Mouse (Mus musculus) neural tube, embryonic 14.5 days (tissue): ENCODE results near the gene Stard9. TPM values are rescaled to one million over a fixed set of nuclear protein-coding genes. Genes with fewer than 3 reads are reported as not detected.

Experiments used
- ATAC-seq: fragments of 200-750 bp; cut with Nextera tagmentation; 2 replicates; pipeline ENCODE4 v1.8.0; 2017; ENCODE audit warnings: low read depth, mild to moderate bottlenecking, moderate TSS enrichment, moderate library complexity
- H3K27ac ChIP-seq: fragments of 300-500 bp; sonication (generic); 2 replicates; pipeline ENCODE4 v1.5.1; 2014; ENCODE audit warnings: low read depth, mild to moderate bottlenecking, control low read depth, low read length, moderate library complexity, mixed read lengths
- H3K27me3 ChIP-seq: fragments of 300-500 bp; sonication (generic); 2 replicates; pipeline ENCODE4 v1.6.1; 2014; ENCODE audit warnings: low read length; ENCODE audit not compliant: control insufficient read depth, insufficient read depth
- H3K36me3 ChIP-seq: fragments of 300-500 bp; sonication (generic); 2 replicates; pipeline ENCODE4 v1.6.1; 2014; ENCODE audit warnings: low read length, mixed read lengths; ENCODE audit not compliant: control insufficient read depth, insufficient read depth
- H3K4me1 ChIP-seq: fragments of 300-500 bp; sonication (generic); 2 replicates; pipeline ENCODE4 v1.6.1; 2014; ENCODE audit warnings: low read length; ENCODE audit not compliant: control insufficient read depth, insufficient read depth
- H3K4me2 ChIP-seq: fragments of 300-500 bp; sonication (generic); 2 replicates; pipeline ENCODE4 v1.6.1; 2014; ENCODE audit warnings: mild to moderate bottlenecking, low read depth, low read length, control low read depth
- H3K4me3 ChIP-seq: fragments of 300-500 bp; sonication (generic); 2 replicates; pipeline ENCODE4 v1.5.1; 2014; ENCODE audit warnings: low read depth, low read length, control low read depth, mixed read lengths
- H3K9ac ChIP-seq: fragments of 300-500 bp; sonication (generic); replicated peaks from 2 replicates; pipeline ENCODE4 v1.6.1; 2014; ENCODE audit warnings: low read depth, mild to moderate bottlenecking, control low read depth, low read length, mixed read lengths
- H3K9me3 ChIP-seq: fragments of 300-500 bp; sonication (generic); 2 replicates; pipeline ENCODE4 v1.6.1; 2016; ENCODE audit warnings: low read length; ENCODE audit not compliant: control insufficient read depth
- WGBS: fragments of 180-500 bp; shearing (Covaris S2); extraction: QIAGEN DNeasy Blood & Tissue Kit; methylation state at CpG from one replicate; pipeline ENCODE4 v1.1.7; 2014; 5-methylcytosine and 5-hydroxymethylcytosine counted together
- polyA plus RNA-seq: library from polyadenylated mRNA; unstranded; fragments of >200 nt; fragmentation: Nextera tagmentation; extraction: Ambion mirVana; gene quantifications from 2 replicates; pipeline ENCODE4 v1.2.1, GENCODE M21; 2014

Stard9 gene
- 7.9 and 8.3 TPM in 2 replicates for polyA plus RNA-seq

DNA sequence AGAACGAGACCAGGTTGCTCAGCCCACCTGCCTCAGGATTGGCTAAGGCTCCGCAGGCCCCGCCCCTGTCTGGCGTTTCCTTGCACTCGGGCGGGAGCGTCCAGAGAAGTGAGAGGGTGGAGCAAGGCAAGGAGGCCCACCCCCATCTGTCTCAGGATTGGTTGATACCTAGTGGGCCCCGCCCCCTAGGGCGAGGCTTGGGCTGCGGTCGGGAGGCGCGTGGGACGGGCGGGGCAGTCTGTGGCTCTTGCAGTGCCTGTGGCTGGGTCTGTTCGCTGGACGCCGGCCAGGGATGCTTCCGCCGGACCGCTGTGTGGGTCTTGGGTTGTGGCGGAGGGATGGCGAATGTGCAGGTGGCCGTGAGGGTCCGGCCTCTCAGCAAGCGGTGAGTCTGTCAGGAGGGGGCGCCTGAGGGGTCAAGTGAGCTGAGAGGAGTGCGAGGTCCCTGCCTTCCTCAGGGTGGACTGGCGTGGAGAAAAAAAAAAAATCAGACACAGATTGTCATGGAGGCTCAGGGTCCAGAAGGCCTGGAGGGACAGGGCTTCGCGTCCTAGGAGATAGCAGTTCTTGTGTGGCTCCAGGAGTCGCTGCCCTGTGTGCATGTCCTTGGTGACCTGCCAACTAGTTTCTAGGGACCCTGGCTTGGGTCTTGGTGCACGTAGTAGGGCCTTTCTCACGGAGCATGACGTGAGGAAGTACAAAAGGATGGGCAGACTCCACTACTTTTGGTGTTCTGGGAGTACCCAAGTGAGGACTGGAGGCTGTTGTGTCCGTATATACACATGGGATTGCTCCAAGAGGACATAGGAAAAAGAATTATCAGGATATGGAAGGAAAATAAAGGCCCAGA, at the start of gene Stard9:
Gene Stard9 (plus strand): TSS at position 236 of the 850 bp plus-strand sequence.
- H3K27me3 ChIP-seq: no peaks in the 10 kb centered on the region
- peak within 1 kb of the TSS; percentile 53 for H3K4me2 ChIP-seq
- WGBS: 1% methylated on average over 36 of the region's 36 CpGs
- H3K4me3 ChIP-seq: peak within 1 kb of the TSS; percentile 45
- peak; percentile 100 for ATAC-seq
- no peaks in the 10 kb centered on the region for H3K9me3 ChIP-seq
- peak within 1 kb of the TSS; percentile 53 for H3K9ac ChIP-seq
- peaks cover 7% of the 10 kb centered on the region; the same call in 1 of the 2 replicates for H3K4me1 ChIP-seq
- H3K36me3 ChIP-seq: no peaks in the 10 kb centered on the region
- peak within 1 kb of the TSS; percentile 77; the same call in 1 of the 2 replicates for H3K27ac ChIP-seq

DNA sequence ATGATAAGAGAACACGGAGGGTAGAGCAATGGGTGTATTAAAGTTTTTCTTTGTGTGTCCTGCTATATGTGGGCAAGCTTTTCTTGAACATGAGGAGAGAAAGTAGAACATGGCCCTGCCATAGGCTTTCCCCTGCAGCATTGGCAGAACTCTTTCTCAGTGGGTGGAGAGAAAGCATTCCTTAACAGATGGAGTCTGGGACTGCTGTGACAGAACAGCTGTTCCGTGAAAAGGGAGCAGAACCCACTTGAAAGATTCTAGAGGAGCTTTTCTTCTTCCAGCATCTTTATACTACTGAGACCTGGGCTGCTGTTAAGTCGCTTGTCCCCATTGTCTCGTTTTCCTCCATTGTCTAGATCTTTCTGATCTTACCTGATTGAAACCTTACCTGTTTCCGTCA, 39.2 kb upstream of the Stard9 start:
- no peak overlapping the region for H3K9ac ChIP-seq
- H3K4me1 ChIP-seq: no peaks in the 10 kb centered on the region
- no peak for ATAC-seq
- peaks cover 15% of the 10 kb centered on the region for H3K36me3 ChIP-seq
- no peaks in the 10 kb centered on the region for H3K27me3 ChIP-seq
- no peak overlapping the region for H3K4me3 ChIP-seq
- H3K9me3 ChIP-seq: no peaks in the 10 kb centered on the region
- H3K27ac ChIP-seq: no peak overlapping the region
- no peak overlapping the region for H3K4me2 ChIP-seq
- 90% methylated on average over 5 of the region's 5 CpGs for WGBS

DNA sequence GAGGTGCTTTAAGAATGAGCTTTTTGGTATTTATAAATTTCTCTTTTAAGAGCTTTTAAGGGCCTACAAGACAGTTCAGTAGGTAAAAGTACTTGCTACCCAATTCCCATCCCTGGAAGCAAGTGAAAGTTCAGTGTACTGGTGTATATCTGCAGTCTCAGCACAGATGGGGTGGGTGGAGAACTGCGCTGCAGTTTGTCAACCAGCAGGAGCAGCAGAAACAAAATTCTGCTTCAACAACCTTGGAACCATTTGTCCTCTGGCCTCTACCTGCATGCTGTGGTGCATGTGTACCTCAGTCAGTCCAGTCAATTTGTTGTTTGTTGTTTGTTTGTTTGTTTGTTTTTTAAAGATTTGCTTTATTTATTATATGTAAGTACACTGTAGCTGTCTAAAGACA, 36.7 kb upstream of the Stard9 start:
- H3K4me1 ChIP-seq: no peaks in the 10 kb centered on the region
- H3K4me2 ChIP-seq: no peak overlapping the region
- no peak overlapping the region for H3K9ac ChIP-seq
- WGBS: 91% methylated on average over 1 of the region's 1 CpGs
- H3K4me3 ChIP-seq: no peak overlapping the region
- H3K27ac ChIP-seq: no peak overlapping the region
- H3K36me3 ChIP-seq: peaks cover 7% of the 10 kb centered on the region; the same call in 1 of the 2 replicates
- H3K27me3 ChIP-seq: no peaks in the 10 kb centered on the region
- H3K9me3 ChIP-seq: no peaks in the 10 kb centered on the region
- no peak for ATAC-seq

DNA sequence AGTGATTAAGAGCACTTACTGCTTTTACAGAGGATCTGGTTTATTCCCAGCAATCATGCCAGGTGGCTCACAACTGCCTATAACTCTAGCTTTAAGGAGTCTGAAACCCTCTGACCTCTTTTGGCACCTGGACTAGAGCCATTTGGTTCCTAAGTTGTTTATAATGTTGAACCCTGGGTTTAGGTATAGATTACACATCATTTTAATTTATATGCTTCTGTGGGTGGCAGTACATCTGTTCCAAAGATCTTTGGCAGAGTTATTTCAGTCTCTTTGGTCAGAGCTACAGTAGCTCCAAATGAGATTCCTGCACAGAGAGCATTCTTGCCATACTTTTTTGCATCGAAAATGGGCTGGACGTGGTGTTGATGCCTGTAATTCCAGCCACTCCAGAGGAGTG, 31.2 kb upstream of the Stard9 start:
- H3K9ac ChIP-seq: no peak overlapping the region
- no peak for ATAC-seq
- no peaks in the 10 kb centered on the region for H3K4me1 ChIP-seq
- H3K4me2 ChIP-seq: no peak overlapping the region
- no peak overlapping the region for H3K27ac ChIP-seq
- H3K36me3 ChIP-seq: peaks cover 15% of the 10 kb centered on the region
- no peaks in the 10 kb centered on the region for H3K9me3 ChIP-seq
- WGBS: 91% methylated on average over 2 of the region's 2 CpGs
- H3K27me3 ChIP-seq: no peaks in the 10 kb centered on the region
- no peak overlapping the region for H3K4me3 ChIP-seq

DNA sequence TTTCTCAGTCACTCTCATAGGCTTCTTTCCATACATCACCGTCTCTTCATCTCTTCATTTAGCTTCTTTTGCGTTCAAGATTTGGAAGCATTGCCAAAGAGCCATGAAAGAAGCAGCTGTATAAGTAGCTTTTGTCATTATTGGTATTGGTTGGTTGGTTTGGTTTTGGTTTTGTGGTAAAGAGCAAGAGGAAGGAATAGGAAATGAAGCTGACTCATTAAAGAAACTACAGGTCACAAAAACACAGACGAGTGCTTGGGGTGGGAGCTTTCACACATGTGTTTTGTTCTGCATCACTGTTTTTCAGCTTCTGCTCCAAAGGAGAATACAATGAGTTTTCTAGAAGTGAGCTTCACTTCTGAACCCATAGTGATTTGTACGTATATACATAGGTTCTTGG, 29.4 kb upstream of the Stard9 start:
- Histone ChIP-seq H3K27me3 (no peaks in the 10 kb centered on the region), H3K4me1 (no peaks in the 10 kb centered on the region), H3K4me2 (no peak overlapping the region), H3K36me3 (peaks cover 20% of the 10 kb centered on the region), H3K9ac (no peak overlapping the region), H3K27ac (no peak overlapping the region), H3K4me3 (no peak overlapping the region), H3K9me3 (no peaks in the 10 kb centered on the region)
- no peak for ATAC-seq
- 91% methylated on average over 4 of the region's 4 CpGs for WGBS

DNA sequence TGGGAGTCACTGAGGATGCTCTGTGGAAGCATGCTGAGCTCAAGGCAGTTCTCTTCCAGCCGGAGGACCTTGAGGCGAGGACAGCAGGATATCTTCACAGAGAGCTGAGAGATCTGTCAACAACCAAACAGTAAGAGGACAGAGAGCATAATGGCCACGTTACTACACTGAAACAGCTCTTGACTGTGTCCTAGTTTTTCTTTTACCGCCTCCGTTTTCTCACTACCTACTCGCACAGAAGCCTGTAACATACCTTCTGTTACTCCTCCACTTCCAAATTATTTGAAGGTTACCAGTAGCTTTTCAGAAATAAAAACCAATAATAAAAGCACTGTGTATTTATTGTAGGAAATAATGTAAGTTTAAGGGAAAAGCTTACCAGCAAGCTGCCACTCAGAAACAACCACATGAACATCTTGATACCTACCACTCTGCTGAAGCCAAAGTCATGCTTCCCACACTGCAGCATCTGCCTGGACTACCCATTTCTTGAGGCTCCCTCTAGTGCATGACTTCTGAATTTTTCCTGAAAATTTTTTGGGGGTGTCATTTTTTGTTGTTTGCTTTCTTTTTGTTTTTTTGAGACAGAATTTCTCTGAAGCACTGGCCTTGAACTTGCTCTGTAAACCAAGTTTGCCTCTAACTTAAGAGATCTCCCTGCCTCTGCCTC, 22.8 kb upstream of the Stard9 start:
- Histone ChIP-seq H3K4me3 (no peak overlapping the region), H3K36me3 (peaks cover 7% of the 10 kb centered on the region), H3K4me2 (no peak overlapping the region), H3K27ac (no peak overlapping the region), H3K27me3 (no peaks in the 10 kb centered on the region), H3K9ac (no peak overlapping the region), H3K4me1 (peaks cover 16% of the 10 kb centered on the region), H3K9me3 (no peaks in the 10 kb centered on the region)
- no peak for ATAC-seq
- 92% methylated on average over 6 of the region's 6 CpGs for WGBS

DNA sequence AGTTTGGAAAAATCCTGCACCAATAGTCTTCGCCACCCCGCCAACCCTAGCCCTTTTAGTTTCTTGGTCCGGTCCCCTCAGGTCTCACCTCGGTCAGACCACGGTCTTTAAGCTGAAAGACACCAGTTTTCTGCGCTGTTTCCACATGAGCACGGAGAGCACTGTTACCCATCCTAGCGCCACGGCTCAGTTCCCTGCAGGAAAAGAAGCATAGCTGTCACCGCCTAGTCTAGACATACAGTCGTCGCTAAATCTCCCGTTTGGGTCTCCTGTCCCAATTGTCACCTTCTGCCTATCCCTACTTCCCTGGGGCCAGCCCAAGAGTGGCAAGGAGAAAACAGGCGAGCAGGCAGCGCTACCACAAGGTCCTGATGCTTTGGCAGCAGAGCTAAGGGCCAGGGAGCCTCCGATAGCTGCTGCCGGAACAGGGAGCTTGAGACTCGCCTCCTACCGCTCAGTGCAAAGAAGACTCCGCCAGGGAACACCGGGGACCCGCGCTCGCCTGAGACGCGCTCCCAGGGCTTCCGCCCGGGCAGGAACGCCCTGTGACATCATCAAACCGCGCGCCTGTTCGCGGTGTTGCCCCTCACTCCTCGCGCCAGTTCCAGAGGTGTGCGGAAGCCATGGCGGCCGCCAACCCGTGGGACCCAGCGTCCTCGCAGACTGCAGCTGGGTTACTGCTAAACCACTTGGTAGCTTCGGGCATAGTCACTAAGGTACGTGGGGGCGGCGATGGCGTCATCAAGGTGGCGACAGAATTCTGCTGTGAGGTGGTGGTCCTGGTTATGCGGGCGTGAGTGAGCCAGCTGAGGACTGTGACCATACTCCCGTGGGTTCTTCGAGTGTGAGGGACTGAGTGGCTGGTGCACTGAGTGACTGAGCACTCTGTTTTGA, 19.8 kb upstream of the Stard9 start, which contains the start of the genes Haus2 and Lrrc57:
Gene Haus2 (plus strand): TSS at position 554 of the 894 bp plus-strand sequence.
Gene Lrrc57 (minus strand): TSS at position 691 of the 894 bp plus-strand sequence.
- Histone ChIP-seq H3K9me3 (no peaks in the 10 kb centered on the region), H3K4me1 (peaks cover 16% of the 10 kb centered on the region), H3K27me3 (no peaks in the 10 kb centered on the region), H3K36me3 (peaks cover 3% of the 10 kb centered on the region; the same call in 1 of the 2 replicates), H3K9ac (peak within 1 kb of the TSS; percentile 79), H3K4me2 (peak within 1 kb of the TSS; percentile 89), H3K27ac (peak within 1 kb of the TSS; percentile 89), H3K4me3 (peak within 1 kb of the TSS; percentile 71)
- under 1% methylated on average over 52 of the region's 52 CpGs for WGBS
- peak; percentile 98 for ATAC-seq

DNA sequence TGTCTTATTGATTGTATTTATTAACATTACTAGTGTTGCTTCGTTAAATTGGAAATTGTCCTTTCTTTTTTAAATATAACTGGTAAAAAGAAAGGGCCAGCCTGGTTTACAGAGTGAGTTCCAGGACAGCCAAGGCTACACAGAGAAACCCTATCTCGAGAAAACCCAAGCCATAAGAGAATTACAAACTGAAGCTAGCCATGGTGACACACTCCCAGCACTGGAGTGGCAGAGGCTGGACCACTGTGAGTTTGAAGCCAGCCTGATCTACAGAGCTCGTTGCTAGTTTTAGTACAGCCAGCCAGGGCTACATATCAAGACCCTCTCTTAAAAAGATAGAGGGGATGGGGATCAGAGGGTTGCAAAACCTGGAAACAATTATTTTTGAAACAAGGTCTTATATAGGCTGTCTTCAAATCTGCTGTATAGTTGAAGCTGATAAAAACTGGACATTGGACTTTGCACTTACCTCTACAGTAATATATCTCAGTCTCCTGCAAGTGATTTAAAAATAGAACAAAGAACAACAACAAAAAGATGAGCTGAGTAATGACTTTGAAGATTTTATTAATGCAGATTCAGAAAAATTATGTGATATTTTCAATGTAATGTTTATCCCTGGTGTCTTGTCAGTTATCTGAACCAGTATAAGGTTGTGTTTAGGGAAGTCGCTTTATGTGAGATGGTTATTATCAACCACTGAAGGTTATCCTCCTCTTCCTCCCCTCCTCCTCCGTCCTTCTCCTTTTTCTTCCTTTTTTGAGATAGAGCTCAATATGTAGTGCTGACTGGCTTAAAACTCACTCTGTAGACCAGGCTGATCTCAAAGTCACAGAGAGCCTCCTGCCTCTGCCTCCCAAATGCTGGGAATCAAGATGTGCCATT, 12.4 kb upstream of the Stard9 start:
- Histone ChIP-seq H3K27me3 (no peaks in the 10 kb centered on the region), H3K4me2 (no peak overlapping the region), H3K4me3 (no peak overlapping the region), H3K27ac (no peak overlapping the region), H3K4me1 (no peaks in the 10 kb centered on the region), H3K9ac (no peak overlapping the region), H3K9me3 (no peaks in the 10 kb centered on the region), H3K36me3 (peaks cover 8% of the 10 kb centered on the region)
- ATAC-seq: no peak
- WGBS: 94% methylated on average over 5 of the region's 5 CpGs
